Mouse (Mus musculus): ENCODE data around the gene Cacng2.

The Cacng2 gene

GRCm38 (mm10) chr15:78001400-78001799, 118.4 kb downstream of the Cacng2 start:
- no peak for DNase-seq

GRCm38 (mm10) chr15:77988541-77988940, 131.3 kb downstream of the Cacng2 start:
- DNase-seq = no peak

GRCm38 (mm10) chr15:77983391-77983790, 136.4 kb downstream of the Cacng2 start:
- DNase-seq = no peak

- peak; percentile 78 for DNase-seq
Observed at GRCm38 (mm10) chr15:77982195-77982939, 137.5 kb downstream of the Cacng2 start.

- DNase-seq = no peak
Observed at GRCm38 (mm10) chr15:77981181-77981680, 138.6 kb downstream of the Cacng2 start.

GRCm38 (mm10) chr15:77979427-77979865, 140.4 kb downstream of the Cacng2 start:
- DNase-seq = peak; percentile 75

- DNase-seq = no peak
Observed at GRCm38 (mm10) chr15:77977663-77978062, 142.2 kb downstream of the Cacng2 start.

- DNase-seq = no peak
Observed at GRCm38 (mm10) chr15:77974165-77974841, 145.5 kb downstream of the Cacng2 start.

GRCm38 (mm10) chr15:77970470-77971292, 149.1 kb downstream of the Cacng2 start, which contains the start of gene Eif3d:
Eif3d (minus strand) TSS chr15:77970813.
- DNase-seq = peak; percentile 96

GRCm38 (mm10) chr15:77969940-77970469, 149.8 kb downstream of the Cacng2 start:
- no peak for DNase-seq

GRCm38 (mm10) chr15:77965117-77965528, 154.7 kb downstream of the Cacng2 start:
- DNase-seq = no peak

- no peak for DNase-seq
Observed at GRCm38 (mm10) chr15:77962447-77962846, 157.4 kb downstream of the Cacng2 start.

GRCm38 (mm10) chr15:77960693-77961092, 159.1 kb downstream of the Cacng2 start:
- no peak for DNase-seq

- no peak for DNase-seq
Observed at GRCm38 (mm10) chr15:77958071-77958470, 161.8 kb downstream of the Cacng2 start.

GRCm38 (mm10) chr15:77957625-77958024, 162.2 kb downstream of the Cacng2 start:
- DNase-seq = no peak

GRCm38 (mm10) chr15:77956404-77956901, 163.4 kb downstream of the Cacng2 start, which contains the start of gene Foxred2:
Foxred2 (minus strand) TSS chr15:77956722.
- peak; percentile 87 for DNase-seq

GRCm38 (mm10) chr15:77955440-77956403, 164.1 kb downstream of the Cacng2 start:
- DNase-seq = peak; percentile 38

GRCm38 (mm10) chr15:77954362-77954761, 165.5 kb downstream of the Cacng2 start:
- DNase-seq = no peak

GRCm38 (mm10) chr15:77952921-77953320, 166.9 kb downstream of the Cacng2 start:
- DNase-seq = no peak

GRCm38 (mm10) chr15:77949061-77949460, 170.8 kb downstream of the Cacng2 start:
- DNase-seq = no peak

GRCm38 (mm10) chr15:77945711-77946110, 174.1 kb downstream of the Cacng2 start:
- no peak for DNase-seq
